Mouse (Mus musculus): Measurements from ENCODE around the gene Wfdc2. TPM values are rescaled to one million over a fixed set of nuclear protein-coding genes. Genes with fewer than 3 reads are reported as not detected.

Gene Wfdc2
- total RNA-seq, 2 experiments from 2014 or later, result 0.74 TPM; not detected in 1

DNA sequence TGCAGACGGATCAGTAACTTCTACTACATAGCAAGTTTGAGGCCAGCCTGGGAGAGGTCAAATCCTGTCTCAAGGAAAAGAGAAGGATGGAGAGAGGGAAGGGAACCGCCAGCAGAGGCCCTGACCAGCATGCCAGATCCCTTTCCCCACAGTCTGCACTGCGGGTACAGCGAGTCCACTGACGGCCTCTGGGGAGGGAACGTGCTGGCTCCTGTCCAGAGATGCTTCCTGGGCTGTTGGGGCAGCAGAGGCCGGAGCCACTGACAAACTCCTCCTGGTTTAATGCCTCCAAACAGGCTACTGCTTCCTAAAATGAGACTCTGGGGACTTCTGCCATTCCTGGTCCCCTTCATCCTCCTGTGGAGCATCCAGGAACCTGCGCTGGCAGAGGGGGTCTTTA lies 51.3 kb downstream of the Wfdc2 start, which contains the start of the genes Wfdc6b and Wfdc8:
Gene Wfdc6b, plus strand, starts transcription at position 52 of the 400 bp plus-strand sequence.
Gene Wfdc8, minus strand, starts transcription at position 156 of the 400 bp plus-strand sequence.
- DNase-seq (ENCODE audit: low spot score in 2 of 2), result peak in 1 of 2 experiments; percentile 53

GRCm38 (mm10) chr2:164615386-164615785 lies 53.2 kb downstream of the Wfdc2 start:
- DNase-seq (ENCODE audit: low spot score in 2 of 2), result no peak

Other genes starting within 250 kb of the Wfdc2 start
- not detected for gene Svs6, start 245.7 kb upstream of the Wfdc2 start, total RNA-seq (2021)
- 1 to 10 TPM; 1.6 to 3.7 TPM for gene Svs5, start 229.7 kb upstream of the Wfdc2 start, total RNA-seq (2021)
- 10 to 100 TPM; 21.8 to 45.7 TPM for gene Slpi, start 173.3 kb upstream of the Wfdc2 start, total RNA-seq (2021)
- not detected for gene Rbpjl, start 159.3 kb upstream of the Wfdc2 start, total RNA-seq (2021)
- gene Matn4, start 157.3 kb upstream of the Wfdc2 start, total RNA-seq (2021), result 1 to 10 TPM in 1 of 2 experiments, under 1 TPM in 1; 0.76 to 1.7 TPM
- gene Sdc4, start 118.5 kb upstream of the Wfdc2 start, total RNA-seq (2021), result 100 to 1,000 TPM; 133 to 150 TPM
- 10 to 100 TPM; 28.7 to 33.3 TPM for gene Sys1, start 105.4 kb upstream of the Wfdc2 start, total RNA-seq (2021)
- 1 to 10 TPM in 1 of 2 experiments, not detected in 1; 5.7 TPM for gene Gm20458, start 101.4 kb upstream of the Wfdc2 start, total RNA-seq (2021)
- gene Trp53tg5, start 88.7 kb upstream of the Wfdc2 start, total RNA-seq (2021), result not detected
- 10 to 100 TPM in 1 of 2 experiments, 1 to 10 TPM in 1; 7.6 to 20.9 TPM for gene Dbndd2, start 76.3 kb upstream of the Wfdc2 start, total RNA-seq (2021)
- 10 to 100 TPM; 63.3 to 93.6 TPM for gene Pigt, start 64.9 kb upstream of the Wfdc2 start, total RNA-seq (2021)
- gene Spint3, start 11.0 kb downstream of the Wfdc2 start, total RNA-seq (2021), result not detected
- gene Wfdc6a, start 23.0 kb downstream of the Wfdc2 start, total RNA-seq (2021), result under 1 TPM; 0.38 to 0.40 TPM
- gene Eppin, start 31.2 kb downstream of the Wfdc2 start, total RNA-seq (2021), result not detected
- not detected for gene Wfdc6b, start 51.1 kb downstream of the Wfdc2 start, total RNA-seq (2021)
- gene Wfdc8, start 51.2 kb downstream of the Wfdc2 start, total RNA-seq (2021), result not detected
- gene Wfdc16, start 76.4 kb downstream of the Wfdc2 start, total RNA-seq (2021), result not detected
- gene Wfdc10, start 93.6 kb downstream of the Wfdc2 start, total RNA-seq (2021), result not detected
- not detected for gene Wfdc9, start 94.2 kb downstream of the Wfdc2 start, total RNA-seq (2021)
- not detected for gene Wfdc11, start 111.7 kb downstream of the Wfdc2 start, total RNA-seq (2021)
- not detected for gene Wfdc13, start 122.7 kb downstream of the Wfdc2 start, total RNA-seq (2021)
- not detected for gene Spint4, start 136.1 kb downstream of the Wfdc2 start, total RNA-seq (2021)
- gene Spint5, start 152.9 kb downstream of the Wfdc2 start, total RNA-seq (2021), result not detected
- gene Wfdc3, start 183.5 kb downstream of the Wfdc2 start, total RNA-seq (2021), result under 1 TPM; 0.20 to 0.45 TPM
- gene Dnttip1, start 183.6 kb downstream of the Wfdc2 start, total RNA-seq (2021), result 10 to 100 TPM; 34.0 to 35.2 TPM
- gene Ube2c, start 207.5 kb downstream of the Wfdc2 start, total RNA-seq (2021), result 1 to 10 TPM; 1.4 to 4.0 TPM
- 10 to 100 TPM in 1 of 2 experiments, not detected in 1; 11.3 TPM for gene Tnnc2, start 217.6 kb downstream of the Wfdc2 start, total RNA-seq (2021)
- 10 to 100 TPM; 25.0 to 28.4 TPM for gene Snx21, start 223.4 kb downstream of the Wfdc2 start, total RNA-seq (2021)
- 10 to 100 TPM; 32.6 to 36.6 TPM for gene Acot8, start 242.5 kb downstream of the Wfdc2 start, total RNA-seq (2021)
- gene Zswim3, start 242.7 kb downstream of the Wfdc2 start, total RNA-seq (2021), result 1 to 10 TPM; 4.2 to 5.3 TPM

Measured in adrenal gland, adult 18-20 months (tissue).